Mouse (Mus musculus): Measurements from ENCODE around the gene Gm1113.

Gm1113 gene

GRCm38 (mm10) chr9:35523941-35524411, 5.9 kb upstream of the Gm1113 start:
- no peak for DNase-seq (ENCODE audit: low spot score)

- DNase-seq (ENCODE audit: low spot score), result no peak
Measured at GRCm38 (mm10) chr9:35523541-35523940, 5.5 kb upstream of the Gm1113 start.

DNA sequence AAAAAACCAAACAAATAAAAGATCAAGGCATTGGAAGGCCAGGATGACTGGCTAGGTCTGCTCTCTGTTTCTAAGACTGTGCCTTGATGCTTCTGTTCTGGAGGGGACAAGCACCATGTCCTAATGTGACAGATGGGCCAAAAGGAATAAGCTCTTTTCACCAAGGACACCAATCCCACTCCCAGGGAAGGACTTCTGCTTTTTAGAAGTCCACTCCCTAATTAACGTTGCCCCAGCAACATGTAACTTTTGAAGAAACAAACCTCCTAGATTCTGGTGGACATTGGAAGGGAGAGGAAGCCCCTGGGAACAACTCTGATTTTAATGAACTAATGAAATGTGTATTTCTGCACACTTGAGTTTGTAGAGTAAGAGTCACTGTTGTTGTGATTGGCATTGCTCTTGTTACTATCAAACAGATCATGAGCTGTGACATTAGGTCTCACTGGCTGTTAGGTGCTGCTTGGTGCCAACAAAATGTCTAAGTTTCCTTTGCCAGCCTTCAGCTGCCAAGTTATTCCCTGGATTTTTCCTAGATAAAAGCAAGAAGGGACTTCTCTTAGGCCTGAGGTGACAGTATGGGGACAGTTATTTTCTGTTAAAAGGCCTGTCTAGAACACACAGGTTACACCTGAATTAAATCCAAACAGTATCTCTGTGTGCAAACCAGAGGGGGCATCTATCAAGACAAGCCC, 4.9 kb upstream of the Gm1113 start:
- no peak for DNase-seq (ENCODE audit: low spot score)

- DNase-seq (ENCODE audit: low spot score), result no peak
Measured at GRCm38 (mm10) chr9:35522241-35522640, 4.2 kb upstream of the Gm1113 start.

- no peak for DNase-seq (ENCODE audit: low spot score)
Measured at GRCm38 (mm10) chr9:35520631-35521348, 2.7 kb upstream of the Gm1113 start.

- DNase-seq (ENCODE audit: low spot score), result no peak
Measured at GRCm38 (mm10) chr9:35516711-35517110, 1.4 kb downstream of the Gm1113 start.

- DNase-seq (ENCODE audit: low spot score), result no peak
Measured at GRCm38 (mm10) chr9:35516182-35516581, 1.9 kb downstream of the Gm1113 start.

DNA sequence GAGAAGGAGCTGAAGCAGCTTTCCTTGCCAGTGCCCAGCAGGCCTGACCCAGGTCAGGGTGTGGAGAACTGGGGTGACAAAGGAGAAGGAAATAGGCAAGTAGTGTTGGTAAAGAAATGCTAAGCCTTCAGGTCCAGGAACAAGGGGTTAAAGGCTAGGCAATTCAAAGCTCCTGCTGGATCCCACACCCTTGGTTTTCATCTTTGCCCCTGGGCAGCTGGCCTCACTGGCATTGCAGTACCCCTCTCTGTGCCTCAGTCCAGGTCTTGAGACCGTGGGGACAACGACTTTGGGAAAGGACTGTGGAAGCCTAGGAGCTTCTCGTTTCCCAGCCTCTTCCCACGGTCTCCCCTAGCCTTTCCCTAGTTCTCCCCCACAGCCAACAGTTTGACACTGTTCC, 4.2 kb downstream of the Gm1113 start:
- DNase-seq (ENCODE audit: low spot score), result no peak

- no peak for DNase-seq (ENCODE audit: low spot score)
Measured at GRCm38 (mm10) chr9:35508234-35508633, 9.8 kb downstream of the Gm1113 start.

- DNase-seq (ENCODE audit: low spot score), result no peak
Measured at GRCm38 (mm10) chr9:35502361-35503000, 15.6 kb downstream of the Gm1113 start.

- DNase-seq (ENCODE audit: low spot score), result no peak
Measured at GRCm38 (mm10) chr9:35499946-35500345, 18.1 kb downstream of the Gm1113 start.

DNA sequence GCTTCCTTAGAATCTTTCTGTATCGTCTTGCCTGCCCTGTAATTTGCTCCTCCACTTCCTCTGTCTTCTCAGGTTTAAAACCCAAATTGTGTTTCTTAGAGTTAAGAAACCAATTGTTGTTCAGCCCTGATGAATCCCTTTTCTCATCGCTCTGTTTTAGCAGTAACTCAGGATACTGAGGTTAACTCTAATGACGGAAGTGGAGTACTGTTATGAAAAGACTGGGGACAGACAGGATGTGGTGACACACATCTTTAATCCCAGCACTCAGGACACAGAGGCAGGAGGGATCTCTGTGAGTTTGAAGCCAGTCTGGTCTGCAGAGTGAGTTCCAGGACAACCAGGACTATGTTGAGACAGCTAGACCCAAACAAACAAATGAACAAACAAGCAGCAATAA, 22.6 kb downstream of the Gm1113 start:
- DNase-seq (ENCODE audit: low spot score), result no peak

DNA sequence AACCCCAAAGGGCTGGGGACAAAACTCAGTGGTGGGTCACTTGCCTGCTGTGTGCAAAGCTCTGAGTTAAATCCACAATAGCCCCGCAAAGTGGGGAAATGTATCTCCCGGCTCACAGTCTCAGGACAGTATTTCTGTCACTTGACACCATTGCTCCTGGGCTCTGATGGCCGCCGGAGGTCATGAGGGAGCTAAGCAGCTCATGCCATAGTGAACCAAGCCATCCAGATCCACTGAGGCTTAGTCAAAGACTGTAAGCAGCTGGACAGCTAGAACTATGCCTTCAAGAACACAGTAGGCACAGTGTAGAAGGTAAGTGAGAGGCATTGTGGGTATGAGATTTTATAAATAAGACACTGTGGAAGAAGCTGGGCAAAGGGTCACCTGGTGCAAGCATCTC, 23.1 kb downstream of the Gm1113 start:
- DNase-seq (ENCODE audit: low spot score), result no peak

DNA sequence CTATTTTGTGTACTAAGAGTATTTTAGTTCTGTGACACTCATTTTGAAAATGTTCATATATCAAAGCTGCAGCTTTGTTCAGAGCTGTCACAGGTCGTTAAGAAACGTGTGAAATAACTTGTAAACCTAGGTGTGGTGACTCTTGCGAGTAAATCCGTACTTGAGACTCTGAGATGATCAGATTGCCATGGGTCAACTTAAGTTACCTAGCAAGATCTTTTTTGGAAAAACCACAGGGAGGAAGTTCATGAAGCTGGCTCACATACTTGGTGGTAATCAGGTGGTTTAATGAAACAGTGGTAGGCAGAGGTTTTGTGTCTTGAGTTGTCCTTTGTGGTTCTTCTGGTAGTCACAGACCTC, 24.4 kb downstream of the Gm1113 start:
- DNase-seq (ENCODE audit: low spot score), result no peak

GRCm38 (mm10) chr9:35493033-35493732, 24.9 kb downstream of the Gm1113 start:
- DNase-seq (ENCODE audit: low spot score), result no peak

- DNase-seq (ENCODE audit: low spot score), result no peak
Measured at GRCm38 (mm10) chr9:35491109-35491866, 26.8 kb downstream of the Gm1113 start.

GRCm38 (mm10) chr9:35488496-35488895, 29.6 kb downstream of the Gm1113 start:
- DNase-seq (ENCODE audit: low spot score), result no peak

- DNase-seq (ENCODE audit: low spot score), result no peak
Measured at GRCm38 (mm10) chr9:35486616-35487015, 31.5 kb downstream of the Gm1113 start.

GRCm38 (mm10) chr9:35483949-35484348, 34.1 kb downstream of the Gm1113 start:
- no peak for DNase-seq (ENCODE audit: low spot score)

DNA sequence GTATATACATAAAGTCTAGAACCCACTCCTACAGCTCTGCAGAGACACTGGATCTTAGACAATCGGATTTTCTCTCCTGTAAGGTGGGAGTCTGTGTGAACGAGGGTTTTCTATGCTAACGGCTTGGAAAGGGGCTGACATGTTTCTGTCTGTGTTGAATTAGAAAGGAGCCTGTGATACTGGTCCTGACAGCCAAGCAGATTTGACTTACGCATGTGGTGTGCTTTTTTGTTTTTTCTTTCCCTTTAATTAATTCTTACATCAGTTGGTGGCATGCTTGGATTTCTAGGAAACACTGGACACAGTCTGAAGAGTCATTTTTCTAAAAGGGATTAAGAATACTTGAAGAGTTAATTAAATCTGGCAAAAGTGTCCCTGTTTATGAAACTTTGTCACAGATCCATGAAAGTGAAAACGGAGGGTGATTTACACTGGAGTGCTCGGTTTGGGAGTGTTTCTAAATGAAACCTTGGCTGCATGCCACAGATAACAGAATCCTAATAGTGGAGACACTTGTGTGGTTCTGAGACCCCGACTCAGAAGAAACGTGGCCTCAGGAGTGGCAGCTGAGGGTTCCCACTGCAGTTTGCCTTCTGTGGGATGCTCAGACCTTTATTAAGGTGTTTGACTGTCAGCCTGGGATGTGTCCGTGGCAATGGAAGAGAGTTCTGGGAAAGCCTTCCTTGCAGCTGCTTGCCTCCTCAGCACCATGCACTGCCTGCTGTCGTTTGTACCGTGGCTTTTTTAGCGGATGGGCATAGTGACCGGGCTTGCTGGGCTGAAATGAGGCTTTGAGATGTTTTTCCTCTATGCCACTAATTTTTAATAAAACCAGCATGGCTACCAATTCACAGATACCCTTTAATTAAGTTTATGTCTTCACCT, 35.8 kb downstream of the Gm1113 start:
- DNase-seq (ENCODE audit: low spot score), result no peak

DNA sequence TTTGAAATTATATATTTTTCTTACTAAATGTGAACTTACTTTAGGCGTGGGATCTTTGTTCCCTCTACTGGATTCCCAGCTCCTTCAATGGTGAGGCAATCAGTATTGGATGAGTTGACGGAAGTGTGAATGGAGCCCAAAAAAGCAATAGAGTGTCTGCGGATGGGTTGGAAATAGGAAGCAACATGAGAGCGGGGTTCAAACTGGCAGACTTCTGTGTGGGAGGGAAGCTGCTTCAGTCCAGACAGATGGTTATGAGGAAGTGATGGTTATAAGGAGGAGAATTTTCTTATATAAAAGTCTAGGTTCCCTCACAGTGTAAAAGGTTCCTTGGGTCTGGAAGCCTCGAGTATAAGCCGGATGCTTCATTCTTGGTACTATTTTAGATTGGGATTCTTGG, 38.6 kb downstream of the Gm1113 start:
- DNase-seq (ENCODE audit: low spot score), result no peak
